Mouse (Mus musculus) kidney, adult 8-10 months (tissue): ENCODE data around the gene Cts3.
A peak's percentile ranks its signal among the peaks of the same experiment; 100 is the strongest.
"Not testable (repeated sequence)": the region's sequence is repeated elsewhere in the genome, so short reads cannot be mapped to it uniquely, and the experiment has no call there.

Source experiments
- DNase-seq, 2 experiments: peaks; one replicate each; pipeline ENCODE4 v3.0.0; 2022

Gene Cts3

DNA sequence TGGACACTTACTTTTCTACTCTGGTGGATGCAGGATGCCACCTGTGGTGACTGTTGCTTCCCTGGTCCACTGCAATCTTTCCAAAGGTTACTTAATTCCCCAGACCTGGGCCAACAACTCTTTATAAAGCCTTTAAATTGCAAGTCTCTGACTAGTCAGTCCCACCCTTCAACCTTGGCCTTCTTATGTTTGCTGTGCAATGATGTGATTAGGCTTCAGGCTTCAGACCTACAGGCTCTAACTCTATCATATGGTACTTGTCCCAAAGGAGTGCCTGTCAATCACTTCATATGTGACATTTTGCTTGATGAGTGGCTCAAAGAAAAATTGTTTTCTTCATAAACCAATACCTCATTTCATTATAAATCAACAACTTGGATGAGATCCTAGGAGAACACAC, at the start of gene Cts3:
Gene Cts3, minus strand, starts transcription at position 101 of the 400 bp plus-strand sequence.
- DNase-seq: no peak

DNA sequence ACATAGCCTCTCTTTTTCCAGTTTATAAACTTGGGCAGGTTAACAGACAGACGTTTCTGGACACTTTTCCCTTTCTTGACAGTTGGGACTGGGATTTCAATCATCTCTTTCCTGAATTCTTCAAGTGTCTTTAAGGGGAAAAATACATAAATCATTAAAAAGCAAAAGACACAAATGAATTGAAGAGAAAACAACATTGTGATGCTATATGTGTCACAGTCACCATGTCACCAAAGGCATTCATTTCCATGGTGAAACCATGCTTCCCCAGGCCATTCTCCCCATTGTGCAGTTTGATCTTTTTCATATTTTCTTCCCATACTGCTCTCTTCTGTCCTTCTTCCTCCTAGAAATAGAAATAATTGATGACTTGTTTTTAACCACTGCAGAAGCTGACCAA, 1.9 kb downstream of the Cts3 start, which contains the start of gene Gm49352:
Gene Gm49352, minus strand, starts transcription at position 101 of the 400 bp plus-strand sequence.
- DNase-seq: not testable (repeated sequence)

DNA sequence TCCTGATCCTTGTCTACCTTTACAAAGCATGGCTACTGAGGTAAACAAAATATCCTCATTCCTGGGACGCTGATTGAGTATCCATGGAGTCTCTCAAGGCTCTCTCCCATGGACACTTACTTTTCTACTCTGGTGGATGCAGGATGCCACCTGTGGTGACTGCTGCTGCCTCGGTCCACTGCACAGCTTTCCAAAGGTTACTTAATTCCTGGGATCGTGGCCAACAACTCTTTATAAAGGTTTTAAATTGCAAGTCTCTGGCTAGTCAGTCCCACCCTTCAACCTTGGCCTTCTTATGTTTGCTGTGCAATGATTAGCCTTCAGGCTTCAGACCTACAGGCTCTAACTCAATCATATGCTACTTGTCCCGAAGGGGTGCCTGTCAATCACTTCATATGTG, 28.3 kb downstream of the Cts3 start, which contains the start of gene Ctsm:
Gene Ctsm, minus strand, starts transcription at position 209 of the 400 bp plus-strand sequence.
- peak; percentile 56 to 68 for DNase-seq
